Mouse (Mus musculus): ENCODE measurements around the gene Gm16440. TPM values are rescaled to one million over a fixed set of nuclear protein-coding genes. Genes with fewer than 3 reads are reported as not detected.

Gm16440 gene
- not detected for polyA plus RNA-seq (2017; shearing (Covaris generic))

GRCm38 (mm10) chr14:6390219-6390618 is at the start of gene Gm16440:
Gm16440 (minus strand) TSS chr14:6390319.

GRCm38 (mm10) chr14:6412382-6412781 is 22.3 kb upstream of the Gm16440 start, which contains the start of gene Gm3591:
Gm3591 (minus strand) TSS chr14:6412482.

GRCm38 (mm10) chr14:6343578-6343977 is 46.5 kb downstream of the Gm16440 start, which contains the start of gene Gm3618:
Gm3618 (minus strand) TSS chr14:6343678.

Other genes starting within 250 kb of the Gm16440 start
- gene Gm21560, start 171.0 kb downstream of the Gm16440 start, polyA plus RNA-seq (2017; shearing (Covaris generic)), result not detected
- 3.0 TPM for gene Gm3411, start 103.1 kb downstream of the Gm16440 start, polyA plus RNA-seq (2017; shearing (Covaris generic))
- gene Gm21103, start 85.5 kb downstream of the Gm16440 start, polyA plus RNA-seq (2017; shearing (Covaris generic)), result not detected
- not detected for gene Gm3618, start 46.6 kb downstream of the Gm16440 start, polyA plus RNA-seq (2017; shearing (Covaris generic))
- 1.1 TPM for gene Gm3591, start 22.2 kb upstream of the Gm16440 start, polyA plus RNA-seq (2017; shearing (Covaris generic))
- gene Gm3594, start 54.3 kb upstream of the Gm16440 start, polyA plus RNA-seq (2017; shearing (Covaris generic)), result not detected
- gene Gm8356, start 147.0 kb upstream of the Gm16440 start, polyA plus RNA-seq (2017; shearing (Covaris generic)), result not detected
- gene Gm3629, start 200.3 kb upstream of the Gm16440 start, polyA plus RNA-seq (2017; shearing (Covaris generic)), result not detected
- not detected for gene Gm3460, start 232.1 kb upstream of the Gm16440 start, polyA plus RNA-seq (2017; shearing (Covaris generic))